Mouse (Mus musculus) hindbrain, embryonic 15.5 days (tissue): Measurements from ENCODE around the gene Npepl1. TPM values are rescaled to one million over a fixed set of nuclear protein-coding genes. Genes with fewer than 3 reads are reported as not detected.

Experiments
- ATAC-seq: fragments of 200-750 bp; cut with Nextera tagmentation; 2 replicates; pipeline ENCODE4 v1.8.0; 2017; ENCODE audit warnings: low read depth, moderate number of reproducible peaks, moderate TSS enrichment; ENCODE audit not compliant: low FRiP score
- H3K27ac ChIP-seq: fragments of 300-500 bp; sonication (generic); replicated peaks from 2 replicates; pipeline ENCODE4 v1.5.1; 2015; ENCODE audit warnings: mild to moderate bottlenecking, inconsistent platforms
- H3K27me3 ChIP-seq: fragments of 300-500 bp; sonication (generic); 2 replicates; pipeline ENCODE4 v1.6.1; 2015; ENCODE audit warnings: control low read depth, inconsistent platforms
- H3K36me3 ChIP-seq: fragments of 300-500 bp; sonication (generic); 2 replicates; pipeline ENCODE4 v1.6.1; 2015; ENCODE audit warnings: control low read depth, inconsistent platforms
- H3K4me1 ChIP-seq: fragments of 300-500 bp; sonication (generic); replicated peaks from 2 replicates; pipeline ENCODE4 v1.6.1; 2015; ENCODE audit warnings: control low read depth, inconsistent platforms
- H3K4me2 ChIP-seq: fragments of 300-500 bp; sonication (generic); 2 replicates; pipeline ENCODE4 v1.6.1; 2015; ENCODE audit warnings: moderate library complexity, mild to moderate bottlenecking, inconsistent platforms
- H3K4me3 ChIP-seq: fragments of 300-500 bp; sonication (generic); 2 replicates; pipeline ENCODE4 v1.5.1; 2015; ENCODE audit warnings: mild to moderate bottlenecking, inconsistent platforms
- H3K9ac ChIP-seq: fragments of 300-500 bp; sonication (generic); 2 replicates; pipeline ENCODE4 v1.6.1; 2015; ENCODE audit warnings: inconsistent platforms
- H3K9me3 ChIP-seq: fragments of 300-500 bp; sonication (generic); 2 replicates; pipeline ENCODE4 v1.6.1; 2016; ENCODE audit warnings: control low read depth, inconsistent platforms
- WGBS: fragments of 180-500 bp; shearing (Covaris S2); methylation state at CpG from one replicate; pipeline ENCODE4 v1.1.7; 2015; 5-methylcytosine and 5-hydroxymethylcytosine counted together
- polyA plus RNA-seq: library from polyadenylated mRNA; unstranded; fragments of >200 nt; fragmentation: Nextera tagmentation; extraction: Ambion mirVana; gene quantifications from 2 replicates; pipeline ENCODE4 v1.2.1, GENCODE M21; 2015

Npepl1 gene
- polyA plus RNA-seq, 1 experiment from 2014 or later, result 17.2 TPM

GRCm38 (mm10) chr2:174114148-174114864 lies 4.2 kb downstream of the Npepl1 start:
- Histone ChIP-seq H3K4me1 (peaks cover 13% of the 10 kb centered on the region), H3K4me3 (no peak overlapping the region), H3K4me2 (no peak overlapping the region), H3K27me3 (no peaks in the 10 kb centered on the region), H3K27ac (no peak overlapping the region), H3K36me3 (no peaks in the 10 kb centered on the region), H3K9ac (no peak overlapping the region), H3K9me3 (no peaks in the 10 kb centered on the region)
- ATAC-seq, result no peak
- WGBS, result 87% methylated on average over 12 of the region's 12 CpGs

- 47% methylated on average over 16 of the region's 16 CpGs for WGBS
- no peak overlapping the region for H3K4me2 ChIP-seq
- no peaks in the 10 kb centered on the region for H3K9me3 ChIP-seq
- H3K27me3 ChIP-seq, result no peaks in the 10 kb centered on the region
- no peak overlapping the region for H3K27ac ChIP-seq
- H3K4me1 ChIP-seq, result no peaks in the 10 kb centered on the region; the same call in 1 of the 2 replicates
- H3K4me3 ChIP-seq, result no peak overlapping the region
- H3K36me3 ChIP-seq, result no peaks in the 10 kb centered on the region
- no peak overlapping the region for H3K9ac ChIP-seq
- ATAC-seq, result no peak
These were observed 6.8 kb downstream of the Npepl1 start for GRCm38 (mm10) chr2:174116929-174117328.

- H3K36me3 ChIP-seq, result no peaks in the 10 kb centered on the region
- no peak overlapping the region for H3K4me2 ChIP-seq
- no peak overlapping the region for H3K27ac ChIP-seq
- H3K4me1 ChIP-seq, result no peaks in the 10 kb centered on the region; the same call in 1 of the 2 replicates
- H3K27me3 ChIP-seq, result no peaks in the 10 kb centered on the region
- no peak overlapping the region for H3K4me3 ChIP-seq
- WGBS, result 35% methylated on average over 11 of the region's 11 CpGs
- no peaks in the 10 kb centered on the region for H3K9me3 ChIP-seq
- ATAC-seq, result peak; percentile 63
- H3K9ac ChIP-seq, result no peak overlapping the region
These were observed 8.0 kb downstream of the Npepl1 start for GRCm38 (mm10) chr2:174118141-174118540.

- no peak overlapping the region for H3K4me2 ChIP-seq
These were observed 9.1 kb downstream of the Npepl1 start for GRCm38 (mm10) chr2:174119259-174119658.

GRCm38 (mm10) chr2:174120631-174121030 lies 10.5 kb downstream of the Npepl1 start:
- 91% methylated on average over 19 of the region's 19 CpGs for WGBS
- Histone ChIP-seq H3K36me3 (peaks cover 6% of the 10 kb centered on the region; the same call in 1 of the 2 replicates), H3K27me3 (no peaks in the 10 kb centered on the region), H3K4me3 (no peak overlapping the region), H3K4me2 (no peak overlapping the region), H3K9me3 (no peaks in the 10 kb centered on the region), H3K9ac (no peak overlapping the region), H3K27ac (no peak overlapping the region), H3K4me1 (no peaks in the 10 kb centered on the region; the same call in 1 of the 2 replicates)
- ATAC-seq, result no peak

More at GRCm38 (mm10) chr2:174119259-174119658, 9.1 kb downstream of the Npepl1 start:
- no peaks in the 10 kb centered on the region for H3K9me3 ChIP-seq
- H3K36me3 ChIP-seq, result peaks cover 1% of the 10 kb centered on the region; the same call in 1 of the 2 replicates
- H3K27ac ChIP-seq, result no peak overlapping the region
- no peaks in the 10 kb centered on the region for H3K27me3 ChIP-seq
- H3K4me3 ChIP-seq, result no peak overlapping the region
- no peak for ATAC-seq
- no peak overlapping the region for H3K9ac ChIP-seq
- WGBS, result 95% methylated on average over 11 of the region's 11 CpGs
- no peaks in the 10 kb centered on the region; the same call in 1 of the 2 replicates for H3K4me1 ChIP-seq

GRCm38 (mm10) chr2:174121411-174121947 lies 11.3 kb downstream of the Npepl1 start:
- no peaks in the 10 kb centered on the region for H3K27me3 ChIP-seq
- peaks cover 6% of the 10 kb centered on the region; the same call in 1 of the 2 replicates for H3K36me3 ChIP-seq
- WGBS, result 82% methylated on average over 12 of the region's 12 CpGs
- H3K9ac ChIP-seq, result no peak overlapping the region
- H3K4me1 ChIP-seq, result peaks cover 2% of the 10 kb centered on the region
- ATAC-seq, result no peak
- no peak overlapping the region for H3K4me2 ChIP-seq
- no peak overlapping the region for H3K27ac ChIP-seq
- no peaks in the 10 kb centered on the region for H3K9me3 ChIP-seq
- H3K4me3 ChIP-seq, result no peak overlapping the region

GRCm38 (mm10) chr2:174122331-174122730 lies 12.2 kb downstream of the Npepl1 start:
- Histone ChIP-seq H3K4me1 (peaks cover 11% of the 10 kb centered on the region), H3K4me3 (no peak overlapping the region), H3K4me2 (no peak overlapping the region), H3K27ac (no peak overlapping the region), H3K36me3 (peaks cover 6% of the 10 kb centered on the region; the same call in 1 of the 2 replicates), H3K9ac (no peak overlapping the region), H3K9me3 (no peaks in the 10 kb centered on the region), H3K27me3 (no peaks in the 10 kb centered on the region)
- WGBS, result 100% methylated on average over 2 of the region's 2 CpGs
- no peak for ATAC-seq

- Histone ChIP-seq H3K27ac (no peak overlapping the region), H3K27me3 (no peaks in the 10 kb centered on the region), H3K36me3 (peaks cover 6% of the 10 kb centered on the region; the same call in 1 of the 2 replicates), H3K4me1 (peaks cover 15% of the 10 kb centered on the region), H3K4me3 (no peak overlapping the region), H3K9me3 (no peaks in the 10 kb centered on the region), H3K9ac (no peak overlapping the region), H3K4me2 (no peak overlapping the region)
- ATAC-seq, result no peak
- WGBS, result 89% methylated on average over 3 of the region's 3 CpGs
These were observed 13.6 kb downstream of the Npepl1 start for GRCm38 (mm10) chr2:174123731-174124130.

- Histone ChIP-seq H3K36me3 (peaks cover 6% of the 10 kb centered on the region; the same call in 1 of the 2 replicates), H3K9ac (no peak overlapping the region)
- 7% methylated on average over 20 of the region's 21 CpGs for WGBS
These were observed 16.6 kb downstream of the Npepl1 start for GRCm38 (mm10) chr2:174126522-174127375.

GRCm38 (mm10) chr2:174127376-174127713 lies 17.2 kb downstream of the Npepl1 start:
- Histone ChIP-seq H3K27me3 (no peaks in the 10 kb centered on the region), H3K4me2 (peak overlapping the region; percentile 46), H3K36me3 (peaks cover 6% of the 10 kb centered on the region; the same call in 1 of the 2 replicates), H3K27ac (peak overlapping the region; percentile 14; the same call in 1 of the 2 replicates), H3K9me3 (no peaks in the 10 kb centered on the region), H3K9ac (no peak overlapping the region), H3K4me1 (peaks cover 15% of the 10 kb centered on the region), H3K4me3 (no peak overlapping the region)
- WGBS, result 17% methylated on average over 6 of the region's 6 CpGs
- no peak; the same call in 1 of the 2 replicates for ATAC-seq

More at GRCm38 (mm10) chr2:174126522-174127375, 16.6 kb downstream of the Npepl1 start:
- Histone ChIP-seq H3K4me2 (peak overlapping the region; percentile 46), H3K9me3 (no peaks in the 10 kb centered on the region), H3K4me3 (no peak overlapping the region), H3K27me3 (no peaks in the 10 kb centered on the region), H3K27ac (peak overlapping the region; percentile 14), H3K4me1 (peaks cover 15% of the 10 kb centered on the region)
- ATAC-seq, result peak; percentile 79

GRCm38 (mm10) chr2:174128926-174129325 lies 18.8 kb downstream of the Npepl1 start:
- 84% methylated on average over 6 of the region's 6 CpGs for WGBS
- peaks cover 15% of the 10 kb centered on the region for H3K4me1 ChIP-seq
- no peak overlapping the region for H3K9ac ChIP-seq
- H3K36me3 ChIP-seq, result peaks cover 6% of the 10 kb centered on the region; the same call in 1 of the 2 replicates
- ATAC-seq, result no peak
- no peaks in the 10 kb centered on the region for H3K9me3 ChIP-seq
- H3K4me2 ChIP-seq, result no peak overlapping the region
- H3K4me3 ChIP-seq, result no peak overlapping the region
- no peaks in the 10 kb centered on the region for H3K27me3 ChIP-seq
- H3K27ac ChIP-seq, result no peak overlapping the region
